Mouse (Mus musculus) subcutaneous adipose tissue, adult 2 months (tissue): ENCODE measurements around the gene Fam192a. TPM values are rescaled to one million over a fixed set of nuclear protein-coding genes. Genes with fewer than 3 reads are reported as not detected.

Experiments used
- polyA plus RNA-seq: library from polyadenylated mRNA; depleted of rRNA; stranded (reverse); fragments of >200 nt; gene quantifications from 2 replicates; pipeline ENCODE4 v1.2.3, GENCODE M21; 2012; ENCODE audit warnings: low replicate concordance; rRNA removed

Gene Fam192a
- 19.9 and 21.5 TPM in 2 replicates for polyA plus RNA-seq

GRCm38 (mm10) chr8:94601607-94602385 lies at the start of gene Fam192a, which contains the start of gene Rspry1:
Gene Fam192a (minus strand): TSS chr8:94601997.
Gene Rspry1 (plus strand): TSS chr8:94601937.

GRCm38 (mm10) chr8:94532873-94533671 lies 68.7 kb downstream of the Fam192a start, which contains the start of gene Cpne2:
Gene Cpne2 (plus strand): TSS chr8:94532990.

Other genes with a start within 250 kb of the Fam192a start
- 137 and 179 TPM in 2 replicates for gene Herpud1, start 215.6 kb downstream of the Fam192a start, polyA plus RNA-seq
- 20.6 and 29.4 TPM in 2 replicates for gene Nlrc5, start 167.6 kb downstream of the Fam192a start, polyA plus RNA-seq
- gene Cpne2, start 69.0 kb downstream of the Fam192a start, polyA plus RNA-seq, result 44.4 and 124 TPM in 2 replicates
- gene Rspry1, start 60 bp downstream of the Fam192a start, polyA plus RNA-seq, result 8.9 and 11.7 TPM in 2 replicates
- 104 and 142 TPM in 2 replicates for gene Arl2bp, start 64.6 kb upstream of the Fam192a start, polyA plus RNA-seq
- gene Pllp, start 94.3 kb upstream of the Fam192a start, polyA plus RNA-seq, result 25.6 and 29.9 TPM in 2 replicates
- 3.3 and 5.1 TPM in 2 replicates for gene Ccl22, start 143.6 kb upstream of the Fam192a start, polyA plus RNA-seq
- gene Cx3cl1, start 170.0 kb upstream of the Fam192a start, polyA plus RNA-seq, result 9.1 and 15.8 TPM in 2 replicates
- 0.44 and 1.3 TPM in 2 replicates for gene Ccl17, start 208.5 kb upstream of the Fam192a start, polyA plus RNA-seq
- gene Coq9, start 236.3 kb upstream of the Fam192a start, polyA plus RNA-seq, result 175 and 245 TPM in 2 replicates
- gene Ciapin1, start 236.4 kb upstream of the Fam192a start, polyA plus RNA-seq, result 31.1 and 42.8 TPM in 2 replicates